Mouse (Mus musculus): ENCODE measurements around the gene Abcb9.

The Abcb9 gene

DNA sequence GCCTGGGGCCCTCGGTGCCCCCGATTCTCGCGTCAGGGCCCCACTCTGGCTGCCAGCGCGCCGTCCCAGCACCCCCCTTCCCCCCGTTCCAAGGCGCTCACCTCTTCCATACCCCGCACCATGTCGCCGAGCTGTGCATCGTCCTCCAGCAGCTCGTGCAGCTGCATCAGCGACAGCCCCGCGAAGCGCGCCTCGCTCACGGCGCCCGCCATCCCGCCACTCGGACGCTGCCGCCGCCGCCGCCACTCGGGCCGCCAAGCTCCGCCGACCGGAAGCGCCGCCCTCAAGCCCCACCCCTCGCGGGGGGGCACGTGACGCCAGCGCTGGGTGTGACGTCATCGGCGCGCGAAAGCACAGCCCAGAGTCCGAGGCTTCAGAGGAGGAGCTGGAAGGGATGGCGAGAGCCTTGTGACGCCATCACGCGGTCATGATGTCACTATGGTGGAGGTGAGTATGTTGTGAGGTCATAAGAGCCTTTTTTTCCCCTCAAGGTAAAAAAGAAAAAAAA is 63.5 kb downstream of the Abcb9 start, which contains the start of gene Vps37b:
Gene Vps37b (minus strand): TSS at position 270 of the 508 bp plus-strand sequence.
- peak; percentile 87 to 90 for DNase-seq (ENCODE audit: low spot score in 2 of 2)

DNA sequence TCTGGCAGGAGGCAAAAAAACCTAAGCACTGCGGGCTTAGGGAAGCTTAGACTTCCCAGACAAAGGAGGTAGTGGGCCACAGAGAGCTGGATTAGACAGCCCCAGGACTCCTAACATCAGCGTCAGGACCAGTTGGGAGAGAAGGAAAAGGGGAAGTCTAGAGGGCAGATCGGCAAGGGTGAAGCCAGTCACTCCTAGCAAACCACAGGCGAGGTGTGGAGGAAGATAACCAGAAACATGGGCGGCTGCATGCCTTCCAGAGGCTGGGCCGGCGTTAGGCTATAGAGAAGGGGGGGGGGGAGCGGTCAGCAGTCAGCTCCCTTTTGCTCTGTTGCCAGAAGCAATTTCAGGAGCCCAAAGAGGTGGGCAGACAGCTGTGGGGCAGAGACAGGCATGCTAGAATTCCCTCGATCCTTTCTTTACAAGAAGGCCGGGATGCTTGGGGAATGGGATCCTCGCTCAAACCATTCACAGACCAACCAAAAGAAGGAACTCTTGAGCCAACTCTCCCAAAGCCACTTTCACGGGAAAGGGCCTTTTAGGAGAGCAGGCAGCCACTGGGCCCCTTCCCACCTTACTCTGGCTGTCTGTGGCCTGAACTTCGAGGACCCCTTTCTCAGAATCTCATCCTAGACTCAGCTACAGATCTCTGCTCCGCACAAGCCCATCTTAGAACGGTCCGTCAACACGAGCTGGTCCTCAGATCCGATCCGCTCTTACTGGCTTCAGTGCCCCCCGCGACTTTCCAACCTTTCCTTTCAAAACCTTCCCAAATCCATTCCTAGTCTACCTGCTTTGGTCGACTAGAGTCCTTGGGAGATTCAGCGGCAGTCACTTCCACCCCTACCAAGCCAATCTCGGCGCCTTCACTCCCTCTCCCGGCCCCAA is 64.3 kb downstream of the Abcb9 start:
- no peak for DNase-seq (ENCODE audit: low spot score in 2 of 2)

DNA sequence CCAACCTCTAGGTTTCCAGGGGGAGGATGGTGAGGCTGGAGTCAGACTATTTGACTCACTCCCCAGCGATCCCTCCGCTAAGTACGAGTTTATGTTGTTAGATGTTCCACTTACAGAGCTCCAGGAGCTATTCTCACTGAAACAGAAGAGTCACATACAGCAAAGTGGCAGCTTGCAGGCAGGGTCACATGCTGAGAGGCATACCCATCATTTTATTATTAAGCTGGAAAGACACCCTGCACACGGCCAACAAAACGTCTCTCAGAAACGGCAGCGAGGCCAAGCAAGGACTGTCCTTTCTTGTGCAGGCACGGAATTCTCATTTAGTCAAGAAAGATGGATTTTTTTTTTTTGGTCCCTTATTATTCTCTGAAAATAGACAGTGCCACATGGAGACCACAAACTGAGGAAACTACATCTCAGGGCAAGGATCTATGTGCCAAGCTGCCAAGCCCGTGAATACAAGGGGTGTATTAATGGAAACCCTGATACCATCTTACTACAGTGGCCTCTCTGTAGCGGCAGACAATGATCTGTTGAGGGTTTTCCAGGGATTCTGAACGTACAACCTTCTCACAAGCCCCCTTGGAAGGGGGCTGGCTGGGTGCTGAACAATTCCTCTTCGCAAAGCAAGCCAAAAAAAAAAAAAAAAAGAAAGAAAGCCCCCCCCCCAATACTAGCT is 65.1 kb downstream of the Abcb9 start:
- DNase-seq (ENCODE audit: low spot score in 2 of 2) = no peak

DNA sequence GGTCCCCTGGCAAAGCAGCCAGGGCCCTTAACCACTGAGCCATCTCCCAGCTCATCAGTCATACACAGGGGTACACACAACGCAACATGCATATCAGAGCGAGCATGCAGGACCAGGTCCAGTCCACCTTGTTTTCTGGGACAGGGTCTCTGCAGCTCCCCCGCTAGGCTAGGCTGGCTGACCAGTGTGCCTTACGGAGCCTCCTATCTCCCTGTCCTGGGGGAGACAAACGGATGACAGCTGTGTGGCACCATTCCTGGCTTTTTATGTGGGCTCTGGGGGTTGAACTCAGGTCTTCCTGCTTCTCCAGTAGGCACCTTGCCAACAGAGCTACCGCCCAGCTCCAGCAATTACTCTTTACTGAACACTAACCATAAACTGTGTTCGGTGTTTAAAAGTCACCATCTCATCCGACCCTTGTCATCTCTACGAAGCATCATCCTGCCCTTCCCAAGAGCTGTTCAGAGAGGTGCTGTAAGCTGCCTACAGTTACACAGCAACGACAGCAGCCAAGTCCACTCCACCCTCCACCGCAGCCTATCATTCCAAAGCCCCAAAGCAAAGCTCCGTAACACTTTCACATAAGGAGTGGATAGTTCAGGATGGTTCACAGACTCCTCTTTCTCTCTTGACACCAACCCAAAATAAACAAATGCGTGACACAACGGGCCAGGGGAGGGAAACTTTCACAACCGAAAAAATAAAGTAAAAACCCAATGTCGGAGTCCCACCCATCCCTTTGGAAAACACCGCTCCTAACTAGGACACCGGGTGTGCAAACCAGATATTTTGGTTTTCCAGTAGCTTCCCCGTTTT is 66.2 kb downstream of the Abcb9 start:
- DNase-seq (ENCODE audit: low spot score in 2 of 2) = no peak

DNA sequence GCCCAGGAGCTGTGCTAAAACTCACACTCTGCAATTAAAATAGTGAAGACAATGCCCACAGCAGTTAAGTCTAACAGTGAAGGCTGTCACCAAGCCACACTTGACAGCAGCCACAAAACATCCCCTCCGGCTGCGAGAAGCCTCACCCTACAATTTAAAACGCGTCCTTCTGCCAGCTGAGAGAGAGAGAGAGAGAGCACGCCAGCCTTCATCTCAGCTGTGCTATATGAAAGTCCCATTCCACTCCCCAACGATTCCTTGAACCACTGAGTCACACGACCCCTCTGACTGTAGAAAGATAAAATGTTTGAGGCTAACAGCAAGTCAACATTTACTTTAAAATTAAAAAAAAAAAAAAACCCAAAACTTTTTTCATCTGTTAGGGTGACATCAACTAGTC is 66.9 kb downstream of the Abcb9 start:
- no peak for DNase-seq (ENCODE audit: low spot score in 2 of 2)

DNA sequence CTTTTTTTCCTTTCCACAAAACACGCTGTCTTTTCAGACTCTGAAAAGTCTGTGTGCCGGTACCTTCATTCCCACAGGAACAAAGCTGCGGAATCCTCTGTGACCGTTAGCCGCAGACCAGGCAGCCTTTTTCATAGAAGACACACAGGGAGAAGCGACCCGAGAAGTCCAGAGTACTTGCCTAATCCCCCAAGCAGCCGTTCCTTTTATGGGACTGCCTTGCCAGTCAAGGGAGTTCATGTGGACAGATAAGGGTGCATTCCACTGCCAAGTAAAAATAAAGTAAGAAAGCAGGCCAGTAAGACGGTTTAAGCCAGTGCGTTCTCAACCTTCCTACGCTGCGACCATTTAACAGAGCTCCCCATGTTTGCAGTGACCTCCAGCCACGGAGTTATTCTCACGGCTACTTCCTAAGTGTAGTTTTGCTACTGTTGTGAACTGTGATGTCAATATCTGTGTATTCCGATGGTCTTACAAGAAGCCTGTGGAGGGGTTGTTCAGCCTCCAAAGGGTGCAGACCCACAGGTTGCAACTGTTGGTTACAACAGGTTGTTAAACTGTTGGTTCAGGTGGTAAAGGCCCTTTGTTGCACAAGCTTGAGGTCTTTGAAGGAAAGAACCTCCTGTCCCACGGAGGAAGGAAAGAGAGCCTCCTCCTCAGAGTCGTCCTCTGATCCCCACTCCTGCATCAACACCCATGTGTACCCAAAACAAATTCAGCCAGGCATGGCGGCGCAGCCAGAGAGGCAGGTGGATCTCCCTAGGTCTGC is 67.7 kb downstream of the Abcb9 start:
- no peak for DNase-seq (ENCODE audit: low spot score in 2 of 2)

DNA sequence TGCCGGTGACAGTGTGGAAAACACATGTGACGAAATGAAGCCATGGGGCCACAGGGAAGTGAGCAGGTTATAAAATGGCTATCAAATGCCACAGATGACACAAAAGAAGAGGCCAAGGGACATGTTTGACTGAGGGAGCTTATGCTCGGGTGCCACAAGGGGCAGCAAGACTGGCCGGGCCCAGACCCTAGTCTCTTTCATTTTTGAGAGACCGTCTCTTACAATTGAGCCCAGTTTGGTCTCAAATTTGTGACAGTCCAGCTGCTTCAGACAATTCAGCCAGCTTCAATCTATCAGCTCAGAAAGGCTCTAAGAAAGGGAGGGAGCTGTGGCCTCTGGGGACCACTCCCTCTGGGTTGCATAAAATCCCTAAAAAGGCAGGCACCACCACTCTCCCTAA is 69.0 kb downstream of the Abcb9 start:
- DNase-seq (ENCODE audit: low spot score in 2 of 2) = no peak

DNA sequence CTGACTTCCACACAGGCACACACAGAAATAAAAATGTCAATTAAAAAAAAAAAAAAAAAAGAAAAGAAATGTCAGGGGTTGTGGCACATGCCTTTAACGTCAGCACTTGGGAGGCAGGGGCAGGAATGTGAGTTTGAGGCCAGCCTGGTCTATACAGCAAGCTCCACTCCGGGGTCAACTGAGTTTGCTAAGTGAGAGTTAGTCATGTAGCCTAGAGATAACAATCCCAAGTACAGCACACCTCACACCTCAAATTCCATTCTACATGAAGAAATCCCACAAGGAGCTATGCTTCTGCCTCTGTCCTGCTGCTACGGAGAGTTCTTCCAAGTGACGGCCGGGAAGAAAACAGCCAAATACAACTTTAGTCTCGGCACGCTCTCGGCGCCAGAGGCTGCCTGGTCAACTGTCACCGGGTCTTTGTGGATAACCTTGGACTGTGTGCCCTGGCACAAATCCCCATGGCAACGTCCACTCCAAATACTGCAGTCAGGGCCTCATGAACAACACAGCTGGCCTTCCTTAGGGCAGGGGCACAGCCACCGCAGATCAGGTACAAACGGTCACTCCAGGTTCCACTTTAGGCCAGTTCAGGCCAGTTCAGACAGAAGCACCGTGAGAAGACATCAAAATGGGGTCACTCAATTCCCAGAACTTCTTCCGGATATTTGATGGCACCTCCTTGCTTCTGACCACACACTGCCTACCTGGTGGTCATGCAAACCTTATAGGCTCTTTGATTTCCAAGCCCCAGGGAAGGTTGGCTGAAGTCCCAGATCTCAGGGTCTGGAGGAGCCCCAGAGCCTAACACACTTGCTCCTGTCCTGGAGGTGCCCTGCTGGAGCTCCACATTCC is 69.8 kb downstream of the Abcb9 start:
- DNase-seq (ENCODE audit: low spot score in 2 of 2) = no peak

DNA sequence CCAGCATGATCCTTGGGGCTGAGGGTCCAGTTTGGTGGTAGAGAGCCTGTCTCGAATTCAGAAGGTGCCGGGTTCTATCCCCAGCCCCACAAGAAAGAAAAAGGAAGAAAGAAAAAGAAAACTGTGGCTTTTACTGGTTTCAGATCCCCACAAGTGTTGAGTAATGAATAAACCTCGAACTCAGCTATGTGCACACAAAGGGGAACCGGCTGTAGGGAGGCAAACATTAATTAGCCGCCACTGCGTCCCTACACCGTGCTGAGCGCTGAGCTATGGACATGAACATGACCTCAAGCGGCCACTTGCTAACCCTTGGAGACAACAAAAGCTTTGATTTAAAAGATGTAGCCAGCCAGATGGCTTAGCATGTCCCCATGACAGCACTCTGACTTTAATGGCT is 70.5 kb downstream of the Abcb9 start:
- peak; percentile 38 to 43 for DNase-seq (ENCODE audit: low spot score in 2 of 2)

DNA sequence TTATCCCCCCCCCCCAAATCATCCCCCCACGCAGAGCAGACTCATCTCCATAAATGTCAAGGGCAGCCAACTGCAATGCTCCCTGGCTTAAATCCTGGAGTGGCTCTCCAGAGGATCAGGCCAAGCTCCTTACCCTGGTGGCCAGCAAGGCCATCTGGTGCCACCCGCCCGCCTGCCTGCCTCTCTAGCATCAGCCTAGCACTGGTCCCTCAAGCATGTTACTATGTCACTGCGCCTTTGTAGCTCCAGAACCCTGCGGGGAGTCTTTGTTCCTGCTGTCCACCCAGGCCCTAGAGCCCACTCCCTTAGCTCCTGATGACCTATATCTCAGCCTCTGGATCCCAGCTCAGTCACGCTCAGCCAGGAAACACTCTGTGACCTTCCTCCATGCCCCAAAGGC is 70.9 kb downstream of the Abcb9 start:
- DNase-seq (ENCODE audit: low spot score in 2 of 2) = no peak

DNA sequence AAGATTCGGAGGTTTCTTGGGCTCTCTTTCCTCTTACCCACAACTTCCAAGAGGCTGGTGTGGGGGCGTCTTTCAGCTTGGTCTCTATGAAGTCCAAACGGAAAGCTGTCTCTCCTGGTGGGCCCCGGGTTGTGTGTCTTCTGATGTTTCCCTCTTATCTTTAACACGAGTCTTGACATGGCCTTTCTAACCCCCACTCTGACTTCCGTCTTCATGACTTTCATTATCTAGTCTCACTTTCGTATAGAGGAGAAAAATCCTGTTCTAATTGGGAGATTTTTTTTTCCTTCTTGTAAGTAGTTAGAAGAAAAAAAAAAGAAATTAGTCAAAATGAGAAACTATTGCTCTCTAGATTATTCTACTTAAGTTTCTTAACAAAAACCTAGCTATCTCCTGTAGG is 73.2 kb downstream of the Abcb9 start:
- DNase-seq (ENCODE audit: low spot score in 2 of 2) = peak in 1 of 2 experiments; percentile 52

DNA sequence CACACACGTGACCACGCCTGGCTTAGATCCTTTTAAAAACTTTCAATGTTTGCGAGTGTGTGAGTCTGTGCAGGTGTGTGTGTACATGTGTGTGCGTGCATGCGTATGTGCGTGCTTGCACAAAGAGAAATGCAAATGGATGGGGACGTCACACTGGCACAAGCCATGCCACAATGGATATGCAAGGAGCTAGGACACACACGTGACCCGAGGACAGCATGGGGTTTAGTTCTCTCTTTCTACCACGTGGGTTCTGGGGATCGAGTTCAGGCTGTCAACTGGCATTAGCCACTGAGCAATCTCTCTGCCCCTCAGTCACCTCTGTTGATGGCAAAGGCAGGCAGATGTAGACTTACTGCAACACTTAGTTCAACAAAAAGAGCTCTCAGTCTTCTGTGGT is 73.9 kb downstream of the Abcb9 start:
- DNase-seq (ENCODE audit: low spot score in 2 of 2) = no peak

DNA sequence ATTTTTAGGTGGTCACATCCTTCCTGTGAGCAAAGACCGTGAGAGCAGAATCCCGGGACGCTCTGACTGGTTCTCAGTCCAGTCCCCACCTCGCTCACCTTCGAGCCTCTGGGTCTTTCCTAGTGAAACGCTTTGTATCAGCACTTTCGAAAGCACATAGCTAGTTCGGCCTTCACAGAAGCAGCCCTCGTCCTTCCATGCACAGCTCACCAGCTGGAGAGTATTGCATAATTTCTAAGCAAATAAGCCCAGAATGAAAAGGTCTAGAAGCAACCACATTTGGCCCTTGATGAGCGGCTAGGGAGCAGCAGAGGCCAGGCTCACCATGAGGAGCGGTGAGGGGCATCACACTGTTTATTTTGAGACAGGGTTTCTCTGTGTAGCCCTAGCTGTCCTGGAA is 74.5 kb downstream of the Abcb9 start:
- DNase-seq (ENCODE audit: low spot score in 2 of 2) = no peak

DNA sequence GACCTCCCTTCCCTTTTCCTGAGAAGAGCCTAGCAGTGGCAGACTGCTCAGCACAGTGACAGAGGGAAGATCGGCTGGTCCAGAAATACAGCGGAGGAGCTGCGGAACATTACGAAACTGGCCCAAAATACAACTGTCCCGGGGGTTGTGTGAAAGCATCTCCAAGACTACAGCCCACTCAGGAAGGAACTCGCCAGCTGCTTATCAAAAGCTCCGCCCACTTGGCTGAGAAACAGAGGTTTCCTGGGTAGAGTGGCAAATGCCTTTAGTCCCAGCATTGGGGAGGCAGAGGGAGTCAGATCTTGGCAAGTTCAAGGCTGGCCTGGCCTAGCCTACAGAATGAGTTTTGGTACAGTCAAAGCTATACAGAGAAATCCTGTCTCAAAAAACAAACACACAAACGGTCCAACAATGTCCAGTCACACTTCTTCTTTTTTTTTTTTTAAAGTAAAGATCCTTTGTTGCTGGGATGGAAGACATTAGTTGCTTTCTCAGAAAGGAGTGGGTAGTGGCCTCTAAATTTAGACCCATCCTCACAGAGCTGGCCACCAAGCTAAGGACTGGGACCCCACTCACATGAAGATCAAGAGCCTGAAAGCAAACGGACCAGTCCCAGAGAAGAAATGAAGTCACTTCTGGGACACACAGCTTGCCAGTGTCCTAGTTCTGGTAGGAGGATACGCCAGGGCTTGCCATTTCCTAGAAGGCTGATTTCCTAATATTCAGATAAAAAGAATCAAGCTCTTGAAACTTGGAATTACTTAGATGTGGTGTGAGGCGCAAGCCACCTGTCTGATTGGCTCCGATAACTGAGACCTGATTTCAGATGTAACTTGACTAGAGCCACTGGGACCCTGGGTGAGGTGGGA is 76.0 kb downstream of the Abcb9 start:
- peak; percentile 67 to 76 for DNase-seq (ENCODE audit: low spot score in 2 of 2)

DNA sequence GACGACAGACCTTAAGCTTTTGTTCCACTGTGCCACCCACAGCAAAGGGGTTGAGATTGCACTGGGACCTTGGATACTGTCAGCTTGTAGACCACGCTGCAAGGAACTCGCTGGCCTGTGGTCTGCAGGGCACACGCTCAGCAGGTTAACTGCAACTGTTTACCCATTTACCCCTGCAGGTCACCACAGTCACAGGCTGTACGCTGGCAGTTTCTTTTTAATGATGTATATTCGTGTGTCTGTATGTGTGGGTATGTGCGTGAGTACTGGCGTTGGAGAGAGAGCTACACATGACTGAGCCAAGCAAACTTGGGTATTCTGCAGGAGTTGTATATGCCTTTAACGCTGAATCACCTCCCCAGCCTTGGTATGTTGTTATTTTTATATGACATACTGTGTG is 76.9 kb downstream of the Abcb9 start:
- no peak for DNase-seq (ENCODE audit: low spot score in 2 of 2)

DNA sequence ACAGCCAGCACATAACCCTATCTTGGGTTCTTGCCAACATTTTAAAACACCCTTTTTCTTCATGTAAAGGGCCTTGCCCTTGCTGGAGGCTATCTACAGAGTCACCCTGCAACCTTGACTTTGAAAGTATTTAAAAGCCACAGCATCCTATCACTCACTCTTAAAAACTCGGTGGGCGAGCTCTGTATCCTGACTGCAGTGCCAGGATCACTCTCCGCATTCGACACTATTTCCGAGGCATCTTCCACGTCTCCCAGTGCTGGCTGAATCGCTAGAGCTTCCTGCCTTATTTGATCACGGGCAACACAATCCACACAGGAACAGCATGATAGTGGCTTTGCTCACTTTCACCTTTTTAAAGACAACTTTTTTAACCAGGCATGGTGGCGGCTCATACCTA is 77.7 kb downstream of the Abcb9 start:
- DNase-seq (ENCODE audit: low spot score in 2 of 2) = no peak

DNA sequence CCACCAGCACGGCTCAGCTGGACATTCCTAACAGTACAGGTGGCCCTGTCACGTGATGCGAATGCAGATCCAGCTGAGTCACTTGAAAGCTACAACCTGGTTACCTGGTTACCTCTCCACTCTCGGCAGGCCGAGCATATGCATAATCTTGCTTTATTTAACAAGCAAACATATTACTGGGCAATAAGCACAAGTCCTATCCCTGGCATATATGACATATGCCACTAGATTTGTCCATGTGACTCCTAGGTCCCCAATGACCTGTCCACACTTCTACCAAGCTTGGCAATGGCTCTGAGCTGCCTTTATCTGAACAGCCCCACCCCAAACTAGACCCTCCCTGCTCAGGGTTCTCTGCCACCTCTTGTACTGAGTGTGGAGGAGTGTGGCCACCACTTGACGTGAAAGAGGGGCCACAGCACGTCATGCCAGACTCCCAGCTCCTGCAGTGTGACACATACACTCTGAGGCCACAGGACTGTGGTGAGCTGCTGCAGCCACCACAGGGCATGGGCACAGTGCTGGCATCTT is 79.2 kb downstream of the Abcb9 start:
- no peak for DNase-seq (ENCODE audit: low spot score in 2 of 2)

DNA sequence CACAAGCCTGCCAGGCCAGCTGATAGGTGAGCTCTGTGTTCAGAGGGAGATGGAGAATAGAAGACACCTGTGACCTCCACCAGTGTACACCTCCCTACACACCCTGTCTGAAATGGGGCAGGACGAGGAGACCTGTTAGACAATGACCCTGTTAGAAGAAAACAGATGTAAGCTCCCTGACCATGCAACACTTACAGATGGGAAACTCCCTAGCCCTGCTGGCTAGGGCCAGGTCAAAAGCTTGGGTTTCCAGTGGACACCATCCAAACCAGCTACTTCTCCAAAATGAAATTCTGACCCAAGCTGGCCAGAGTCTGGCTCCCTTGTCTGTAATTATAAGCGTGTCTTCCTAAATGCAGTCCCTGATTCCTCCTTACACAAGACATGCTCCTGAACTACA is 79.9 kb downstream of the Abcb9 start:
- no peak for DNase-seq (ENCODE audit: low spot score in 2 of 2)

DNA sequence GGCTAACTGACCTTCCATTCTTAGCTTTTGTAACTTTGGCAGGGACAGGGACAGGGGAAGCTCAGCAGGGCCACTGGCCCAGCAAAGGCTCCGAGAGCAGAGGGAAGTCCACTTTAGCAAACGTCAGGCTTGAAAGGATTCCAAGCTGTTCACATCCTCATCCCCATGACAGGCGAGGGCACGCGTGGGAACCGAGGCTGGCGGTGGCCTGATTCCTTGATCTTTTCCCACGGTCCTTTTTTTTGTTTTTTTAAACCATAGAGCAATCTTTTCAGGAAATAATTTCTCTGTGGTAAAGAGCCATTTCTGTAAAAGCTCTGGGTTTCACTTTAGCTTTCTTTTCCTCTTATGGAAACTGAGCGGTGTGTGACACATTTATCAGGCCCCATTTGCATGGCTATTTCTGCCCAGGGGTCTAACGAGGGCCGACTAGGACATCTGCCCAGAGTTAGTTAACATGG is 80.8 kb downstream of the Abcb9 start:
- peak; percentile 67 to 74 for DNase-seq (ENCODE audit: low spot score in 2 of 2)

Measured in spleen, postnatal 36 days (tissue).